Mouse (Mus musculus) limb, embryonic 14.5 days (tissue): ENCODE measurements around the gene Adcy9. TPM values are rescaled to one million over a fixed set of nuclear protein-coding genes. Genes with fewer than 3 reads are reported as not detected.
"Not testable (repeated sequence)": the region's sequence is repeated elsewhere in the genome, so short reads cannot be mapped to it uniquely, and the experiment has no call there.

ENCODE experiments used
- ATAC-seq: fragments of 200-750 bp; cut with Nextera tagmentation; 2 replicates; pipeline ENCODE4 v1.8.0; 2017; ENCODE audit warnings: low read depth, moderate number of reproducible peaks, moderate TSS enrichment; ENCODE audit not compliant: low FRiP score
- DNase-seq: peaks from one replicate; pipeline ENCODE4 v3.0.0-alpha.2; 2015; ENCODE audit warnings: low spot score
- H3K27ac ChIP-seq: fragments of 300-500 bp; sonication (generic); replicated peaks from 2 replicates; pipeline ENCODE4 v1.5.1; 2014; ENCODE audit warnings: low read depth, mild to moderate bottlenecking, low read length, moderate library complexity, mixed read lengths
- H3K27me3 ChIP-seq: fragments of 300-500 bp; sonication (generic); 2 replicates; pipeline ENCODE4 v1.6.1; 2014; ENCODE audit warnings: low read length, mixed read lengths; ENCODE audit not compliant: control insufficient read depth, insufficient read depth
- H3K36me3 ChIP-seq: fragments of 300-500 bp; sonication (generic); 2 replicates; pipeline ENCODE4 v1.6.1; 2014; ENCODE audit warnings: mild to moderate bottlenecking, low read length, moderate library complexity, mixed read lengths; ENCODE audit not compliant: control insufficient read depth, insufficient read depth
- H3K4me1 ChIP-seq: fragments of 300-500 bp; sonication (generic); 2 replicates; pipeline ENCODE4 v1.6.1; 2014; ENCODE audit warnings: antibody characterized with exemption, low read length, mixed read lengths; ENCODE audit not compliant: control insufficient read depth, insufficient read depth
- H3K4me2 ChIP-seq: fragments of 300-500 bp; sonication (generic); replicated peaks from 2 replicates; pipeline ENCODE4 v1.6.1; 2014; ENCODE audit warnings: low read depth, mild to moderate bottlenecking, low read length, moderate library complexity; ENCODE audit not compliant: severe bottlenecking
- H3K4me3 ChIP-seq: fragments of 300-500 bp; sonication (generic); replicated peaks from 2 replicates; pipeline ENCODE4 v1.5.1; 2014; ENCODE audit warnings: low read length
- H3K9ac ChIP-seq: fragments of 300-500 bp; sonication (generic); 2 replicates; pipeline ENCODE4 v1.6.1; 2014; ENCODE audit warnings: mild to moderate bottlenecking, low read depth, low read length, moderate library complexity; ENCODE audit not compliant: severe bottlenecking
- H3K9me3 ChIP-seq: fragments of 300-500 bp; sonication (generic); 2 replicates; pipeline ENCODE4 v1.6.1; 2016; ENCODE audit warnings: low read length; ENCODE audit not compliant: control insufficient read depth
- POLR2A ChIP-seq: fragments of 200-500 bp; IDR thresholded peaks from 2 replicates; pipeline ENCODE4 v1.8.0; 2012; ENCODE audit warnings: inconsistent platforms, mild to moderate bottlenecking, moderate library complexity, borderline replicate concordance; ENCODE audit not compliant: insufficient read depth, insufficient read length; ENCODE audit errors: extremely low read depth
- WGBS: fragments of 180-500 bp; shearing (Covaris S2); extraction: QIAGEN DNeasy Blood & Tissue Kit; methylation state at CpG from one replicate; pipeline ENCODE4 v1.1.7; 2014; 5-methylcytosine and 5-hydroxymethylcytosine counted together
- polyA plus RNA-seq, 2 experiments: library from polyadenylated mRNA; depleted of rRNA in 1 of 2; stranded (reverse) in 1 of 2; unstranded in 1 of 2; fragments of >200 nt; fragmentation: Nextera tagmentation in 1 of 2; extraction: Ambion mirVana in 1 of 2; gene quantifications; 2 replicates each; pipeline versions ENCODE4 v1.2.1 to v1.2.3; 2012 to 2014

Adcy9 gene
- polyA plus RNA-seq, 2 experiments, result 2.4 to 3.2 TPM

DNA sequence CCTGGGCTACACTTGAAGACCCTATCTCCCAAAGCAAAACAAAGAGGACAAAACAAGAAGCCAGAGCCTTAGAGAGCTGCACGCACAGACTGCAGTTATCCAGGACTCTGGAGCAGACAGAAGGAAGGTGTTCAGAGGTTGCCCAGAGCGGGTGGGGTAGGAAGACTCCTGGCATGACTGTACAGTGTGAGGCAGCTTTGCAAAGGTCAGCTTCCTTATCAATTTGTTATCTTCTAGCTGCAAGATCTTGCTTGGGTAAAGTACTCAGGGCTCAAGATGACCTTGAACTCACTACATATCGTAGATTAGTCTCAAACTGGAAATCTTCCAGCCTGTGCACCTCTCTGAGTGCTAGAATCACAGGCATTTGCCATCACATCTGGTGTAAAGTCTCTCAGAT is 156.8 kb downstream of the Adcy9 start:
- Histone ChIP-seq H3K36me3 (no peaks in the 10 kb centered on the region), H3K4me1 (peaks cover 3% of the 10 kb centered on the region; the same call in 1 of the 2 replicates), H3K27me3 (no peaks in the 10 kb centered on the region), H3K9ac (no peak overlapping the region), H3K9me3 (no peaks in the 10 kb centered on the region), H3K4me2 (no peak overlapping the region), H3K4me3 (no peak overlapping the region), H3K27ac (no peak overlapping the region)
- WGBS, result 85% methylated on average over 3 of the region's 3 CpGs
- TF ChIP-seq POLR2A, result no peak
- DNase-seq (no peak), ATAC-seq (no peak)

DNA sequence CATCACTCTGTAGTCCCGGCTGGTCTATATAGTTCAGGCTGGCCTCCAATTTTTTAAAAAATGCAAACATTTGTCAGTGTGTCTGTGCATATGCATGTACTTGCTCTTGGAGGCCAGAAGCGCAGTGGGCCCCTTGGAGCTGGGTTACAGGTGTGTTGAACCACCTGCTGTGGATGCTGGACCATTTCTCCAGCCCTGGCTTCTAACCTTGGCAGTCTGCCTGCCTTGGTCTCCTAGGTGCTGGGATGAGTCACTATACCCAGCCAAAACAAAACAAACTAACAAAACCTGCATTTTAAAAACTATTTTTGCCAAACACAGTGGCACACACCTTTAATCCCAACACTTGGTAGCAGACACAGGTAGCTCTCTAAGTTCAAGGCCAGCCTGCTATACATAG is 162.8 kb downstream of the Adcy9 start:
- Histone ChIP-seq H3K4me3 (no peak overlapping the region), H3K36me3 (no peaks in the 10 kb centered on the region), H3K27me3 (no peaks in the 10 kb centered on the region), H3K9ac (no peak overlapping the region), H3K27ac (no peak overlapping the region), H3K9me3 (no peaks in the 10 kb centered on the region), H3K4me2 (no peak overlapping the region), H3K4me1 (no peaks in the 10 kb centered on the region)
- 90% methylated on average over 2 of the region's 2 CpGs for WGBS
- no peak for TF ChIP-seq POLR2A
- DNase-seq (no peak), ATAC-seq (no peak)

DNA sequence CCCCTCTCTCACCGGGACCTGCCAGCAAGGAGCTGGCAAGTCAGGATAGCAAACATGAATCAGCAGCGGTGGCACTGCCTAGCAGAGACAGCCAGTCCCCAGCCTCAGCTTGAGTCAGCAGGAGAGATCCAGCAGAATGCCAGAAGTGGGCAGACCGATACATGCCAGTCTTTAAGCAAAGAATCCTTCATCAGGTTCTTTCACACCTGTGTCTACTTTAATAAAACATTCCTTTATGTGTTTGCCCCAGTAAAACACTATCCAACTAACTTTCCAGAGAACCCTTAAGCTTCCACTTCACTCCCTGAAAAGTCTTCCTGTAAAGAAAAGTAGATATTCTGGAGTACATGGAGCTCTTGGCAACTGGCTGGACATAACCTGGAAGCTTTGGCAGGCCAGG is 171.5 kb downstream of the Adcy9 start:
- TF ChIP-seq POLR2A, result no peak
- H3K36me3 ChIP-seq, result no peaks in the 10 kb centered on the region
- H3K9me3 ChIP-seq, result peaks cover 4% of the 10 kb centered on the region; the same call in 1 of the 2 replicates
- H3K4me1 ChIP-seq, result no peaks in the 10 kb centered on the region
- no peak overlapping the region for H3K4me3 ChIP-seq
- 80% methylated on average over 3 of the region's 3 CpGs for WGBS
- no peaks in the 10 kb centered on the region for H3K27me3 ChIP-seq
- DNase-seq, result no peak
- H3K4me2 ChIP-seq, result no peak overlapping the region
- no peak for ATAC-seq
- H3K27ac ChIP-seq, result no peak overlapping the region
- H3K9ac ChIP-seq, result no peak overlapping the region

DNA sequence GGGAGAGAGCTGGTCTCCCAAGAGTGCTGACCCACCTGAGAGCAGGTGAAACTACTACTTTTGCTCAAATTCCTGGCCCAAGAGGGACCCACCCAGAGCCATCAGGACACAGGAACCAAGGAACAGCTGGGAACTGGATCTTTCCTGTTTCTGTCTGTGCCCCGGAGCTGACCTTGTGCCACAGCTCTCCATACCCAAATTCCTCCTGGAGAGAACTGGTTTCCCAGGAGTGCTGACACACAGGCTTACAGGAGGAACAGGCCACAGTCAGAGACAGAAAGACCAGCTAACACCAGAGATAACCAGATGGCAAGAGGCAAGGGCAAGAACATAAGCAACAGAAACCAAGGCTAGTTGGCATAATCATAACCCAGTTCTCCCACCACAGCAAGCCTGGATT is 175.1 kb downstream of the Adcy9 start:
- H3K36me3 ChIP-seq, ATAC-seq, H3K27me3 ChIP-seq, H3K4me1 ChIP-seq, DNase-seq, H3K4me2 ChIP-seq, H3K9me3 ChIP-seq, H3K9ac ChIP-seq, H3K4me3 ChIP-seq, H3K27ac ChIP-seq: not testable (repeated sequence)
- 95% methylated on average over 1 of the region's 1 CpGs for WGBS

Other genes starting within 250 kb of the Adcy9 start
- 31.3 and 36.7 TPM in 2 replicates for gene Crebbp, start 206.5 kb downstream of the Adcy9 start, polyA plus RNA-seq (2012; rRNA removed)
- gene Crebbp, start 206.5 kb downstream of the Adcy9 start, polyA plus RNA-seq (2014; fragmentation: Nextera tagmentation; extraction: Ambion mirVana), result 55.7 and 60.5 TPM in 2 replicates
- gene Srl, start 121.3 kb upstream of the Adcy9 start, polyA plus RNA-seq (2012; rRNA removed), result 40.7 and 44.2 TPM in 2 replicates
- 47.3 and 53.7 TPM in 2 replicates for gene Srl, start 121.3 kb upstream of the Adcy9 start, polyA plus RNA-seq (2014; fragmentation: Nextera tagmentation; extraction: Ambion mirVana)
- 29.9 and 31.5 TPM in 2 replicates for gene Tfap4, start 139.4 kb upstream of the Adcy9 start, polyA plus RNA-seq (2012; rRNA removed)
- gene Tfap4, start 139.4 kb upstream of the Adcy9 start, polyA plus RNA-seq (2014; fragmentation: Nextera tagmentation; extraction: Ambion mirVana), result 19.6 and 22.8 TPM in 2 replicates
- 83.8 and 110 TPM in 2 replicates for gene Glis2, start 174.2 kb upstream of the Adcy9 start, polyA plus RNA-seq (2012; rRNA removed)
- 45.9 and 53.3 TPM in 2 replicates for gene Glis2, start 174.2 kb upstream of the Adcy9 start, polyA plus RNA-seq (2014; fragmentation: Nextera tagmentation; extraction: Ambion mirVana)
- gene Pam16, start 204.5 kb upstream of the Adcy9 start, polyA plus RNA-seq (2012; rRNA removed), result 72.7 and 80.1 TPM in 2 replicates
- 92.5 and 94.1 TPM in 2 replicates for gene Pam16, start 204.5 kb upstream of the Adcy9 start, polyA plus RNA-seq (2014; fragmentation: Nextera tagmentation; extraction: Ambion mirVana)
- 75.7 and 117 TPM in 2 replicates for gene Vasn, start 219.4 kb upstream of the Adcy9 start, polyA plus RNA-seq (2012; rRNA removed)
- 35.7 and 36.8 TPM in 2 replicates for gene Vasn, start 219.4 kb upstream of the Adcy9 start, polyA plus RNA-seq (2014; fragmentation: Nextera tagmentation; extraction: Ambion mirVana)
- 27.0 and 30.2 TPM in 2 replicates for gene Dnaja3, start 219.5 kb upstream of the Adcy9 start, polyA plus RNA-seq (2012; rRNA removed)
- gene Dnaja3, start 219.5 kb upstream of the Adcy9 start, polyA plus RNA-seq (2014; fragmentation: Nextera tagmentation; extraction: Ambion mirVana), result 52.4 and 54.7 TPM in 2 replicates